Mouse (Mus musculus) monocyte, adult 59 days (primary cell): Measurements from ENCODE around the gene Gm49321. TPM values are rescaled to one million over a fixed set of nuclear protein-coding genes. Genes with fewer than 3 reads are reported as not detected.

Source experiments
- total RNA-seq, 2 experiments: library from RNA; stranded (reverse); gene quantifications; one replicate each; pipeline ENCODE4 v1.2.4; 2023

The Gm49321 gene
- total RNA-seq: 10 to 100 TPM in 1 of 2 experiments, 1 to 10 TPM in 1; 6.0 to 12.1 TPM

DNA sequence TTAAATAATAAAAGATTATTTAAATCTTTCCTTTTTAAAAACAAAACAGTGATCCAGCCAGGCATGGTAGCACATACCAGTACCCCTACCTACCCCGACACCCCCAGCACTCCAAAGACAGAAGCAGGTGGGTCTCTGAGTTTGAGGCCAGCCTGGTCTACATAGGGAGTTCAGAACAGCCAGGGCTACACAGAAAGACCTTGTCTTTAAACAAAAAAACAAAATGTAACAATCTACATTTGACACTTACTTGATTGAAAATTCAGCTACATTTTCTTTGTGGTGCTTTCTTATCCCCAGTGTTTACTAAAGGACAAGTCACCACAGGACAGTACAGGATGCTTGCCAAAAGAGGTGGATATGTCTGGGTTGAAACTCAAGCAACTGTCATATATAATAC is at the start of gene Gm49321:
Gene Gm49321, plus strand, starts transcription at position 301 of the 400 bp plus-strand sequence.

GRCm38 (mm10) chr12:73964291-73965281 is 27.1 kb downstream of the Gm49321 start, which contains the start of gene Snapc1:
Gene Snapc1 (plus strand): TSS chr12:73964481.

GRCm38 (mm10) chr12:73997297-73998127 is 60.1 kb downstream of the Gm49321 start, which contains the start of gene Syt16:
Gene Syt16 (plus strand): TSS chr12:73997661.

Other genes starting within 250 kb of the Gm49321 start
- gene Hif1a, start 36.3 kb upstream of the Gm49321 start, total RNA-seq: 100 to 1,000 TPM in 1 of 2 experiments, 10 to 100 TPM in 1; 95.2 to 115 TPM
- 10 to 100 TPM; 20.3 to 28.1 TPM for gene Snapc1, start 26.8 kb downstream of the Gm49321 start, total RNA-seq
- gene Syt16, start 60.0 kb downstream of the Gm49321 start, total RNA-seq: not detected